Mouse (Mus musculus): ENCODE results near the gene Rbm4.
"Not testable (repeated sequence)": the region's sequence is repeated elsewhere in the genome, so short reads cannot be mapped to it uniquely, and the experiment has no call there.

Rbm4 gene

GRCm38 (mm10) chr19:4793831-4794422, at the start of gene Rbm4:
Gene Rbm4, minus strand, starts transcription at chr19:4793901.
- DNase-seq (ENCODE audit: low spot score in 2 of 2), result peak; percentile 97 to 98

GRCm38 (mm10) chr19:4842611-4843010, 48.9 kb upstream of the Rbm4 start:
- DNase-seq (ENCODE audit: low spot score in 2 of 2), result no peak

- no peak for DNase-seq (ENCODE audit: low spot score in 2 of 2)
Observed at GRCm38 (mm10) chr19:4840848-4841247, 47.1 kb upstream of the Rbm4 start.

DNA sequence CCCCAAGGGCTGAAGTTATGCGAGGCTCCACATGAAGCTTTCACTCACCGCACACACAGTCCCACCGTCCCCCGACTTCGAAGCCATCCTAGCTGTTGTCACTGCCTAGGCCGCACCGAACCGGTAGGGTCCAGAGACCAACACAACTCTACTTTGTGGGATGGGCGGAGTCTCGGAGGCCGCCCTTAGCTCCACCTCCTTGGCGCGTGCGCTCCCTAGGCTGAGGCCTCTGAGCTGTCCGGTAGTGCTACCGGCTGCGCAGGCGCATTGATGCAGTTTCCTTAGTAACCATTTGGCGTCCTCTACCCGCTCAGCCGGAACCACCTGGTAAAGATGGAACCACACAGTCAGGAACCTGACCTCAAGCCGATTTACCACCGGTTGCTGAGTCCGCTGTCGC, 45.4 kb upstream of the Rbm4 start, which contains the start of the genes Ccs and Ccdc87:
TSS of gene Ccs (minus strand) at position 184 of the 400 bp plus-strand sequence.
TSS of gene Ccdc87 (plus strand) at position 218 of the 400 bp plus-strand sequence.
- DNase-seq (ENCODE audit: low spot score in 2 of 2), result peak; percentile 96 to 97

GRCm38 (mm10) chr19:4838526-4839140, 44.9 kb upstream of the Rbm4 start:
- no peak for DNase-seq (ENCODE audit: low spot score in 2 of 2)

DNA sequence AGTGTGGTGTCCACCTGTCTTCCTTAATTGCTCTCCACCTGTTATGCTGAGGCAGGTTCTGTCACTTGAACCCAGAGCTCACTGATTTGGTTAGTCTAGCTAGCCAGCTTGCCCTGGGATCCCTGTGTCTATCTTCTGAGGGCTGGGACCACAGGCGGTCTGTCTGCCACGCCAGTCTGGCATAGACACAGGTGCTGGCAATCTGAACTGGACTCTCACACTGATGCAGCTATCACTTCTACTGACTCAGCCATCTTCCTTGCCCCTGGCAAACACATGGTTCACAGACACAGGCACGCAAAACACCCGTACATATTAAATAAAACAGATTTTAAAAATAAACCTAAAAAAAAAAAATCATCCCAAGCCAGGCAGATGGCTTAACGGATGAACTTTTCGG, 43.3 kb upstream of the Rbm4 start:
- DNase-seq (ENCODE audit: low spot score in 2 of 2), result no peak

DNA sequence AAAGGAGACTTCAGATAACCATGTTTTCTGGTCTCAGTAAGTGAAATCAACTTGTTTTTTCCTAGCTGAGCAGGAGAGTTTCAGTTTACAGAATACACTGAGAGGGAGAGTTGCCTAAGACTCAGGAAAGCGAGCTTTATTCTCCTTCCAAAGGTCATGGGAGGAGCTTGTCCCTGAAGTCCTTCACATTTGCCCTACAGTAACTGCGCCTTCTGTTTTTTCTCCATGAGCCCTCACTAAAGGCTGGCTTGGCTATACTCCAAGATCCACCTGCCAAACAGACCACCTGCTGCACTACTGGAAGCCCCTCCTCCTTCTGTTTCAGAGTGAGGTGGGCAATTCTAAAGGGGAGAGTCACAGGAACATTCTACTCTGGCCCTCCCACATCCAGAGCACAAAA, 42.4 kb upstream of the Rbm4 start:
- no peak for DNase-seq (ENCODE audit: low spot score in 2 of 2)

GRCm38 (mm10) chr19:4833977-4834376, 40.3 kb upstream of the Rbm4 start:
- DNase-seq (ENCODE audit: low spot score in 2 of 2), result no peak

DNA sequence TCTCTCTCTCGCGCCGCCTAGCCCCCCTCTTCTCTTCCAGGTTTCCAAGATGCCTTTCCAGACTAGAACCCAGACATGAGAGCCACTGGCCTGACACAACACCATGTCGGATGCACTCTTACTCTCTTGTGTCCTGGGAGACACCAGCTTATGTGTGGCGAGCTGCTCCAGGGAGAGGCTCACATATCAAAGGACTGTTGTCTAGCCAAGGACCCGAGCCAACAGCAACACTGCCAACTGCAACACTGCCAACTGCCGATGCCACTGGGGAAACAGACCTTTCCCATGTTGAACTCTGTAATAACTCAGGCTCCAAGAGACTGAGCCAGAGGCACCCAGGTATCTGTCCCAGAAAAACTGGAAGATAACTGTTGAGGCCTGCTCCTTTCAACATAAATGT, 35.5 kb upstream of the Rbm4 start:
- DNase-seq (ENCODE audit: low spot score in 2 of 2), result peak in 1 of 2 experiments; percentile 76

DNA sequence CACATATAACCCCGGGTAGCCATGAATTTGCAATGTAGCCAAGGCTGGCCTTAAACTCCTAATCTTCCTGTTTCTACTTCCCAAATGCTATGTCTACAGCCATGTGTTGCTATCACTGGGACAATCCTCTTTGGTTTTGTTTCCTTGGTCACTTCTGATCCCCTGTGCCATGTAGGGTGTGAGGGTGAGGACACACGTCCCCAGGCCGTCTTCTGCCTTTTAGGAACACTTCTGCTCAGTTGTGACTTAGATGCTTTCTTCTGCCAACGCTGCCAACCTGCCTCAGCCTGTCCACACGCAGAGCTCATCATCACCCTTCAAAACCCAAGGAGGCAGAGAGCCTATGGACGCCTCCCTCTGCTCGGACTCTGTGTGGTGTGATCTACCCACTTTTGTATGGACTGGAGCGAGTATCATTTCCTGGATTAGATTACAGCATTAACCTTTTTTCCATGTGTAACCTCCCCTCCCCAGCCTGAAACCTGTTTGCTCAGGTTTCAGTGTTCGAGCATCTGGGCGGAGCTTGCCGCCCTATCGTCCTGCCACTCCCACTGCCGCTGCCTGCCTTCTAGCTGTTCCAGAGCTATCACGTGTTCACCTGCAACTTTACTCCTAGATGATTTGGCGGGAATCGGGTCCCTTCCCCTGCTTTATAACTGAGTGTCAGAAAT, 34.9 kb upstream of the Rbm4 start:
- DNase-seq (ENCODE audit: low spot score in 2 of 2), result peak in 1 of 2 experiments; percentile 23

DNA sequence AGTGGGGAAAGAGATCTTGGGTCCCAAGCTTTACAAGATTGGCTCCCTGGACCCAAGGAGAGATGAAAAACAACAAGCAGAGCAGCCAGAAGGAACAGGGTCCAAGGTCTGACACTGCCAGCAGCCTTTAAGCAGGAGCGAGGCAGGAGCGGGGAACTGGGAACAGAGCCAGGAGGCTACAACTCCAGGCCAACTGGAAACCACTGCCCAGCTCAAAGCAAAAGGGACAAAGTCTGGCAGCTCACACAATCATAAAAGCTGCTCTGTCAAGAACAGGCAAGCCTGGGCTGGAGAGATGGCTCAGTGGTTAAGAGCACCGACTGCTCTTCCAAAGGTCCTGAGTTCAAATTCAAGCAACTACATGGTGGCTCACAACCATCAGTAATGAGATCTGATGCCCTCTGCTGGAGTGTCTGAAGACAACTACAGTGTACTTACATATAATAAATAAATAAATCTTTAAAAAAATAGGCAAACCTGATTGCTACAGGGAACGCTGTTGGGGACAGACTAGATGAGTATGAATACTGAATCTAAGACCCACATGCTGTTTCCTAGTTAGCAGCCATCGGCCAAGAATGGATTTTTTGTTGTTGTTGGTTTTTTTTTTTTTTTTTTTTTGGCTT, 27.1 kb upstream of the Rbm4 start:
- peak; percentile 29 to 81 for DNase-seq (ENCODE audit: low spot score in 2 of 2)

DNA sequence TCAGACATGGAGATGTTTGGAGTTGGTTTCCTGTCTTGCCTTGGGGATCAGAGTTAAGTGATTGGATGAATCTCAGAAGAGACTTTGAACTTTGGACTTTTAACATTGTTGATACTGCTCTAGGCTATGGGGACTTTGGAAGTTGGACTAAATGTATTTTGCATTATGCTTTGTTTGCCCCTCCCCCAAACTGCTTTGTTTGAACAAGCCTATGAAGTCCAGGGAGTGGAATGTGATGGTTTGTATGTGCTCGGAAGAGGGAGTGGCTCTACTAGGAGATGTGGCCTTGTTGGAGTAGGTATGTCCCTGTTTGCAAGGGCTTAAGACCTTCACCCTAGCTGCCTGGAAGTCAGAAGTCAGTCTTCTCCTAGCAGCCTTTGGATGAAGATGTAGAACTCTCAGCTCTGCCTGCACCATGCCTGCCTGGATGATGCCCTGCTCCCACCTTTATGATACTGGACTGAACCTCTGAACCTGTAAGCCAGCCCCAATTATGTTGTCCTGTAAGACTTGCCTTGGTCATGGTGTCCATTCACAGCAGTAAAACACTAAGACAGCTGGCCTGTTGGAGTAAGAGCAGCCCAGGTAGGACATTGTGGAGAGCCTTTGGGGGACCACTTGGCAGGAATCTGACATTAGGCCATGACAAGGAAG, 23.6 kb upstream of the Rbm4 start:
- DNase-seq (ENCODE audit: low spot score in 2 of 2), result no peak

GRCm38 (mm10) chr19:4813015-4813414, 19.3 kb upstream of the Rbm4 start:
- no peak for DNase-seq (ENCODE audit: low spot score in 2 of 2)

- DNase-seq (ENCODE audit: low spot score in 2 of 2), result not testable (repeated sequence)
Observed at GRCm38 (mm10) chr19:4812334-4812949, 18.7 kb upstream of the Rbm4 start.

GRCm38 (mm10) chr19:4811909-4812242, 18.2 kb upstream of the Rbm4 start:
- no peak for DNase-seq (ENCODE audit: low spot score in 2 of 2)

GRCm38 (mm10) chr19:4811063-4811908, 17.6 kb upstream of the Rbm4 start, which contains the start of the genes Gm21992 and Rbm14:
Gene Gm21992, minus strand, starts transcription at chr19:4811612.
Gene Rbm14, minus strand, starts transcription at chr19:4811634.
- DNase-seq (ENCODE audit: low spot score in 2 of 2), result peak; percentile 92 to 99

DNA sequence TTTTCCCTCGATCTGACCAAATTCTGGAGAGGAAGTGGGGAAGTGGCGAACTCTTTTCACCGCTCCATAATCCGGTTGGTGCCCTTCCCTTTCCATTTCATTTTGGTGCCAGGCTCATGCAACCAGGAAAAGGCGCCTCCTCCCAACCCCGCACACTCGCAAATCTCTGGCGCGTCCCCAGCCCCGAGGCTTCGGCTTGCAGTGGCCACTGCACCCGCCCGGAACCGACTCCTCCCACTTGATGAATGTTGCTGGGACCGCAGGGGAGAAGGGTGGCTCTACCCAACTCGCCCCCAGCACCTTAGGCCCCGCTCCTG, 17.0 kb upstream of the Rbm4 start:
- DNase-seq (ENCODE audit: low spot score in 2 of 2), result no peak

- DNase-seq (ENCODE audit: low spot score in 2 of 2), result no peak
Observed at GRCm38 (mm10) chr19:4810309-4810708, 16.6 kb upstream of the Rbm4 start.

- no peak for DNase-seq (ENCODE audit: low spot score in 2 of 2)
Observed at GRCm38 (mm10) chr19:4803283-4803682, 9.6 kb upstream of the Rbm4 start.

- no peak for DNase-seq (ENCODE audit: low spot score in 2 of 2)
Observed at GRCm38 (mm10) chr19:4802691-4803091, 9.0 kb upstream of the Rbm4 start.

- DNase-seq (ENCODE audit: low spot score in 2 of 2), result no peak
Observed at GRCm38 (mm10) chr19:4799083-4799482, 5.4 kb upstream of the Rbm4 start.
